Mouse (Mus musculus): ENCODE results near the gene Pdzd11. TPM values are rescaled to one million over a fixed set of nuclear protein-coding genes. Genes with fewer than 3 reads are reported as not detected.

Pdzd11 gene
- 86.0 and 93.9 TPM in 2 replicates for polyA plus RNA-seq (2015; fragmentation: Nextera tagmentation; extraction: Ambion mirVana)

DNA sequence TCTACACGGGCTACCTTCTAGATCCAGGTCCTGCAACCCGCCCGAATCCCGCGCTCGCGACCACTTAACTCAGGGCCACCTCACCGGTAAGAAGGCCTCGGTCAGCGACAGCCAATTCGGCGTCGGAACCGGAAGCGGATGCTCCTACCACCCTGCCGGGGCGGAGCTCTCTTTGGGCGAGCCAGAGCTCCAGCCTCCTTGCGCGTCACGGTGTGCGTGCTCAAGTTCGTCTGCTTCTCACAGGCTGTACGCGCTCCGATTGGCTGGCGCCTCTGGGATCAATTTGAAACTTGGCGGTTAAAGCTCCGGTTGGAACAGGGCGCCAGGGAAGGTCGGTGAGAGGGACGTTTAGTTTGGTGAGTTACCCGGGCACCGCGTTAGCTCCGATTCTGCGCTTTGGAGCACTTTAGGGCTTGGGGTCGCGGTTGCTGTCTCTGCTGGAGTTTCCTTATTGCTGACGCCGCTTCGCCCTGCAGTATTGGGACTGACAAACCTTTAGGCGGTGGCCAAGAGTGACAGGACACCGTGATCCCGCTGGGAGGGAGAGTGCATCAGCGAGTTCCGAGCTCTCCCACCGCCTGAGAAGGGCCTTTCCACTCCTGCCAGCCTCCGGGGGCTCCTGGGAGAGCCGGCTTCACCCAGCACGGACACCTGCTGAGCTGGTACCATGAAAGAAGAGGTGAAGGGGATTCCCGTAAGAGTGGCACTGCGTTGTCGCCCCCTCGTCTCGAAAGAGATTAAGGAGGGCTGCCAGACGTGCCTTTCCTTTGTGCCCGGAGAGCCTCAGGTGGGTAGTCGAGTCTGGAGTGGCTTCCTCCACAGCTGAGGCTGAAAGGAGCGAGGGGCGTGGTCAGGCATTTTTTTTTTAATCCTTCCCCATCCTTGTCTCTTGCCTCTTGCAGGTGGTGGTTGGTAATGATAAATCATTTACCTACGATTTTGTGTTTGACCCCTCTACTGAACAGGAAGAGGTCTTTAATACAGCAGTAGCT, at the start of gene Pdzd11:
TSS of gene Pdzd11 (minus strand) at position 767 of the 992 bp plus-strand sequence.
- no peaks in the 10 kb centered on the region for H3K4me1 ChIP-seq
- H3K27me3 ChIP-seq (replicated peaks): no peaks in the 10 kb centered on the region
- WGBS: 15% methylated on average over 62 of the region's 62 CpGs
- H3K36me3 ChIP-seq: no peaks in the 10 kb centered on the region
- peak within 1 kb of the TSS; percentile 77 for H3K27ac ChIP-seq
- peak within 1 kb of the TSS; percentile 80 for H3K4me2 ChIP-seq
- H3K9me3 ChIP-seq: no peaks in the 10 kb centered on the region
- peak within 1 kb of the TSS; percentile 56 for H3K4me3 ChIP-seq (replicated peaks)
- peak within 1 kb of the TSS; percentile 37; the same call in 1 of the 2 replicates for H3K9ac ChIP-seq
- ATAC-seq (ENCODE audit: insufficient read depth, low FRiP score, low read depth): peak; percentile 99

DNA sequence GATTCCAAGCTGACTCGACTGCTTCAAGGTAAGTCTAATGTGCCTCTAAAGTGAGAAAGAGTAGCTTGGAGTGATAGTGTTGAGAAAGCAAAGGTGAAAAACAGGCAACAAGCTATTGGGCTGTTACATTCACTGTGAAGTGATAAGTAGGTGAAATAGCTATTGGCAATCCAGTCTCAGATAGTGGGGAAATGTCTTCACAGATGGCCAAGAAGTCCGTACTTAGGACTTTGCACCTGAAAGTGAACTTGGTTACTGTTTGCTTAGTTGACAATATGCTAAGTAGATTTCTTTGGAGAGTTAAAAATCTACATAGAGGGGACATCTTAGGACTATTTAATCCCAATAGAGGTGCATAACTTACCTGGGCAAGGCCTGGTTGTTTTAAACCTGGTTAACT, 38.5 kb upstream of the Pdzd11 start:
- Histone ChIP-seq H3K4me3 (replicated peaks) (no peak overlapping the region), H3K4me1 (no peaks in the 10 kb centered on the region), H3K36me3 (no peaks in the 10 kb centered on the region), H3K27me3 (replicated peaks) (no peaks in the 10 kb centered on the region), H3K9me3 (no peaks in the 10 kb centered on the region), H3K4me2 (no peak overlapping the region), H3K27ac (no peak overlapping the region), H3K9ac (no peak overlapping the region)
- no peak for ATAC-seq (ENCODE audit: insufficient read depth, low FRiP score, low read depth)
- WGBS: 83% methylated on average over 2 of the region's 2 CpGs

DNA sequence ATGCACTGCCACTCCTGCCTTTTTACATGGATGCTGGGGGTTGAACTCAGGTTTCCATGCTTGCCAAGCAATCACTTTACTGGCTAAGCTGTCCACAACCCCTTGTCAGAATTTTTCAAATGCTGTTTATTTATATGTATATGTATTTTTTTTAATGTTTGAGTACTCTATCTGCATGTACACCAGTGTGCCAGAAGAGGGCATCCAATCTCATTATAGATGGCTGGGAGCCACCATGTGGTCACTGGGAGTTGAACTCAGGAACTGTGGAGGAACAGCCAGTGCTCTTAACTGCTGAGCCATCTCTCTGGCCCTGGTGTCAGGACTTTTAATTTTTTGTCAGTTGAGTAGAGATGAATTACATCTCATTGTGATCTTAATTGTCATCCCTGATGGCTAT, 26.5 kb upstream of the Pdzd11 start:
- H3K27me3 ChIP-seq (replicated peaks): no peaks in the 10 kb centered on the region
- no peak overlapping the region for H3K27ac ChIP-seq
- no peak overlapping the region for H3K4me3 ChIP-seq (replicated peaks)
- ATAC-seq (ENCODE audit: insufficient read depth, low FRiP score, low read depth): no peak
- H3K9ac ChIP-seq: no peak overlapping the region
- no peaks in the 10 kb centered on the region for H3K36me3 ChIP-seq
- no peaks in the 10 kb centered on the region for H3K9me3 ChIP-seq
- no peaks in the 10 kb centered on the region for H3K4me1 ChIP-seq
- H3K4me2 ChIP-seq: no peak overlapping the region

DNA sequence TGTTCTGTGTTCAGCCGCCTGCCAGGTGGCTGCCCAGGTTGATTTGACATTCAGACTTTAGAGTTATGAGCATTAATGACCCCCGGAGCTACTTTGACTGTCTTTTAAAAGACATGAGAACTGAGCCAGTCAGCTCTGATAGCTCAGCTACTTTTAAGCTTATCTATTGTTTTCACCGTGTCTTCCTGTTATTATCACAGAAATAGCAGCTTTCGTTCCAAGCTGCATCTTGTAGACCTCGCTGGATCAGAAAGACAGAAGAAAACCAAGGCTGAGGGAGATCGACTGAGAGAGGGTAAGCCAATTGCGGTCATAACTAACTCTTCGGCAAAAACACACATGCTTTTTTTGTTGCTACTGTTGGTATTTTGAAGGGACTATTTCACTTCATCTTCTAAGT, 12.1 kb upstream of the Pdzd11 start:
- WGBS: 92% methylated on average over 8 of the region's 8 CpGs
- Histone ChIP-seq H3K4me1 (no peaks in the 10 kb centered on the region), H3K4me2 (no peak overlapping the region), H3K9ac (no peak overlapping the region), H3K27ac (no peak overlapping the region), H3K27me3 (replicated peaks) (no peaks in the 10 kb centered on the region), H3K9me3 (no peaks in the 10 kb centered on the region), H3K4me3 (replicated peaks) (no peak overlapping the region), H3K36me3 (0 out of 2 replicates have a peak, but pooled peaks cover 3% of the 10 kb centered on the region)
- ATAC-seq (ENCODE audit: insufficient read depth, low FRiP score, low read depth): no peak

DNA sequence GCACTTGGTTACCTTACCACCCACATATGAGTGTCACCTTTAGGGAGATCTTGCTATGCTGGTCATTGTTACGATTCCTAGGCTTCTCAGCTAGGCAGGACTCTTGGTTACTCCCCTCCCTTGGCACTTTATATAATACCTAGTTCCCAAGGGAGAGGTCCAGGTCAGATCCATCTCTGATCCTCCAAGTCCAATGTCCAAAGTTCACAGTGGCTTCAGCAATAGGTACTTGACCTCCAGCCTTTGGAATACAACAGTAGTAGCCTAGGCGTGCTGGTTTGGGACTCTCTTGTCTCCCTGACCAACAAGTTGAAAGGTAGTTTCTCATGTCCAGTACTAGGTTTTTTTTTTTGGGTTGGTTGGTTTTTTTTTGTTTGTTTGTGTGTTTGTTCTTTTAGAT, 2.7 kb upstream of the Pdzd11 start:
- Histone ChIP-seq H3K4me2 (no peak overlapping the region), H3K9me3 (no peaks in the 10 kb centered on the region), H3K27me3 (replicated peaks) (no peaks in the 10 kb centered on the region), H3K4me1 (no peaks in the 10 kb centered on the region), H3K4me3 (replicated peaks) (no peak overlapping the region), H3K36me3 (no peaks in the 10 kb centered on the region), H3K9ac (no peak overlapping the region), H3K27ac (no peak overlapping the region)
- 92% methylated on average over 2 of the region's 2 CpGs for WGBS
- no peak for ATAC-seq (ENCODE audit: insufficient read depth, low FRiP score, low read depth)

DNA sequence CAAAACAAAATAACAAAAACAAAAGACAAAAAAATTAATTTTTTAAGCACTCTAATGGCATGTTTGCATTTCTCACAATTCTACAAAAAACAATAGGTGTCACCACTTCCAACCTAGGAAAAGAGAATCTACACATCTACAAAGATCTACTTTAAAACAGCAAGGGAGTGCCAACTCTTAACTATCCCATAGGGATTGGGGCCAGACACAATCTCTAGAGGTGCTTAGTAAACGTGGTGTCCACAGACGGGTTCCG, 894 bp downstream of the Pdzd11 start, which contains the start of gene Kif4:
TSS of gene Kif4 (plus strand) at position 192 of the 256 bp plus-strand sequence.
- no peak for ATAC-seq (ENCODE audit: insufficient read depth, low FRiP score, low read depth)
- no peaks in the 10 kb centered on the region for H3K4me1 ChIP-seq
- H3K4me3 ChIP-seq (replicated peaks): peak within 1 kb of the TSS; percentile 56
- no peaks in the 10 kb centered on the region for H3K9me3 ChIP-seq
- H3K4me2 ChIP-seq: peak within 1 kb of the TSS; percentile 80
- peak within 1 kb of the TSS; percentile 37; the same call in 1 of the 2 replicates for H3K9ac ChIP-seq
- H3K36me3 ChIP-seq: no peaks in the 10 kb centered on the region
- peak within 1 kb of the TSS; percentile 77 for H3K27ac ChIP-seq
- no peaks in the 10 kb centered on the region for H3K27me3 ChIP-seq (replicated peaks)
- WGBS: 14% methylated on average over 3 of the region's 3 CpGs

DNA sequence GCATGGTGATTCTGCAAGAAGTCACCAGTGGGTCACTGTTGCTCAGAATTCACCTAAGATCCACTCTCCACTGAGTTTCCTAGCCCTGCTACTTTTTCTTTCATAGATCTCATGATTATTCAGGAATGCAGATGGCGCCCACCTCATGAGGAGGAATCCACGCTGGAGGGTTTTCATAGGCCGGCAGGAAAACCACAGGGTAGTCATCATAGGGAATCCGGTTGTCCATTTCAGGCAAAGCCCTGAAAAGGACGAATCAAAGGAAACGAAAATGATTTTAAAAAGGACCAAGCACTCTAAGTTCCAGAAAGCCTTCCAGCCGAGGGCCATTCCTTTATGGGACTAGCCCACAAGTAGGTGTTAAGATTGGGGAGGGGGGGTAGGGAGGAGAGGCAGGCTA, 1.2 kb downstream of the Pdzd11 start:
- Histone ChIP-seq H3K9ac (no peak overlapping the region), H3K27ac (no peak overlapping the region), H3K9me3 (no peaks in the 10 kb centered on the region), H3K4me3 (replicated peaks) (peak overlapping the region; percentile 56), H3K4me1 (no peaks in the 10 kb centered on the region), H3K27me3 (replicated peaks) (no peaks in the 10 kb centered on the region), H3K36me3 (no peaks in the 10 kb centered on the region), H3K4me2 (peak overlapping the region; percentile 49)
- WGBS: 38% methylated on average over 7 of the region's 7 CpGs
- no peak for ATAC-seq (ENCODE audit: insufficient read depth, low FRiP score, low read depth)

DNA sequence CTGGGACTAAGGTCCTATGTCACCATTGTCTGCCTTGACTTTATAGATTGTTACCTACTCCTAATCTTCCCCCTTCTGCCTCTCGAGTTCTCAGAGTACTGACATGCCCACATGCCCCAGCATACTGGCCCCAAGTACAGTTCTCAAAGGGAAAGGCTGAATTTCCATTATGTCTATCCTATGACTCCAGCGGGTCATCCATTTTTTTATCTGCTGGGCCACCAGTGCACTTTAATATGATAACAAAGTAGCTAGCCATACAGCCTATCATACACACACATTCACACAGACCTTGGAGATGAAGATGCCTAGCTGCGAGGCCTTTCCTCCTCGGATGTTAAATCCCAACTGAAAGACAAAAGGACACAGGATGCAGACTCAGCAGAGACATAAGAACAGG, 2.1 kb downstream of the Pdzd11 start:
- H3K9me3 ChIP-seq: no peaks in the 10 kb centered on the region
- no peak overlapping the region for H3K4me3 ChIP-seq (replicated peaks)
- no peak overlapping the region for H3K9ac ChIP-seq
- no peaks in the 10 kb centered on the region for H3K27me3 ChIP-seq (replicated peaks)
- no peak overlapping the region for H3K4me2 ChIP-seq
- H3K27ac ChIP-seq: no peak overlapping the region
- no peaks in the 10 kb centered on the region for H3K36me3 ChIP-seq
- no peaks in the 10 kb centered on the region for H3K4me1 ChIP-seq
- no peak for ATAC-seq (ENCODE audit: insufficient read depth, low FRiP score, low read depth)
- 87% methylated on average over 4 of the region's 4 CpGs for WGBS

DNA sequence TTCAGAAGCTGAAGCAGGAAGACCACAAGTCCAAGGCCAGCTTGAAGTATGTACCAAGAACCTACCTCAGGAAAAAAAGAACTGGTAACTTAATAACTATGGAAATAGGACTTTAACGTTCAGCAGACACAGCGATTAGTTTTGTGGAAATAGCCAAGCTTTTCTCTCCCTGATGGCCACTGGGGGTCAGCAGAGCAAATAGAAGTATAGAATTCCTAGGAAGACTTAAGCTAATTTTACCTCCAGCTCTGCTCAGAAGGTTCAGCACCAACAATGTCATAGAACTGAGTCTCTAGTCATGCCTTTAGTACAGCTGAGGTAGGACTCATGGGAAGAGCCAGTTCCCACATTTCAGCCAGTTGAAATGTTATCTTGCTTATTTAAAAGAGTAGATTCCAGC, 5.0 kb downstream of the Pdzd11 start:
- H3K9ac ChIP-seq: no peak overlapping the region
- no peaks in the 10 kb centered on the region for H3K36me3 ChIP-seq
- H3K27me3 ChIP-seq (replicated peaks): no peaks in the 10 kb centered on the region
- no peak overlapping the region for H3K27ac ChIP-seq
- no peaks in the 10 kb centered on the region for H3K4me1 ChIP-seq
- no peak for ATAC-seq (ENCODE audit: insufficient read depth, low FRiP score, low read depth)
- H3K4me2 ChIP-seq: no peak overlapping the region
- H3K4me3 ChIP-seq (replicated peaks): no peak overlapping the region
- no peaks in the 10 kb centered on the region for H3K9me3 ChIP-seq
- WGBS: 62% methylated on average over 2 of the region's 2 CpGs

DNA sequence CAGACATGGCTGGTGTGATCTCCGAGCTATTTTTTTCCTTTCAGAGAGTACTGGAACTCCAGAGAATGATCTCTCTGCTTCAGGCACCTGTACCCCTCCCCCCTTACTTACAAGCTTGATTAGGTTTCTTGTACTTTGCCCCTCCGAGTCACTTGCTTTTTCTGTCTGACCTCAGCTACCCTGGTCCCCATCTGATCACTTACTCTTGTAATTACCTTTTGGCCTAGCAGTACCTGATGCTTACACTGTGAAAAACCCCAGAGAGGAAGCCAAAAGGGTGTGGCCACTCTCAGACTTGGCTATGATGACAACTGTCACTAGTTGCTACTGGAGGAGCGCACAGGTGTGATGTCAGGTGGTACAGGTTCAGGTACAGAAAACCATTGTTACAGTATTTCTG, 7.9 kb downstream of the Pdzd11 start:
- Histone ChIP-seq H3K27ac (no peak overlapping the region), H3K4me2 (no peak overlapping the region), H3K9ac (no peak overlapping the region), H3K36me3 (no peaks in the 10 kb centered on the region), H3K27me3 (replicated peaks) (no peaks in the 10 kb centered on the region), H3K9me3 (no peaks in the 10 kb centered on the region), H3K4me1 (no peaks in the 10 kb centered on the region), H3K4me3 (replicated peaks) (no peak overlapping the region)
- ATAC-seq (ENCODE audit: insufficient read depth, low FRiP score, low read depth): no peak
- 54% methylated on average over 3 of the region's 3 CpGs for WGBS

DNA sequence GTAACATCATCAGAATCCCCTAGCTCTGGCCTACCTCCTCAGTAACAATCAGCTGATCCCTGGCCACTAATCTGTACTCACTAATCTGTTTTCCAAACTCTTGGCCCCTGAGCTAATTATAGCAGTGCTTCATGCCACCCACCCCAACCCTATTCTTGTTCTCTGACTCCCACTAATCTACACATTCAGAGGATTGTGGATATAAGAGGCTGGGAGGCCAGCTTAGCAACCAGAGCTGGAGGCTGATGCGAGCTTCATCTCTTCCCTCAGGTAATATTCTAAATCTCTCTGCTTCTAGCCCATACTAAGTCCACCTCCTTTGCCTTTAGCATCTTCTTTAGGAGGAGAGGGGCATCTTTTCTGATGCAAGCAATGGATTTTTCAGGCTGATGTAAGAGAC, 21.1 kb downstream of the Pdzd11 start, which contains the start of gene Arr3:
TSS of gene Arr3 (plus strand) at position 184 of the 400 bp plus-strand sequence.
- no peaks in the 10 kb centered on the region for H3K4me1 ChIP-seq
- H3K27me3 ChIP-seq (replicated peaks): 0 out of 2 replicates have a peak, but pooled peaks cover 3% of the 10 kb centered on the region
- no peaks in the 10 kb centered on the region for H3K9me3 ChIP-seq
- no peaks in the 10 kb centered on the region for H3K36me3 ChIP-seq
- no peak within 1 kb of the TSS for H3K9ac ChIP-seq
- no peak for ATAC-seq (ENCODE audit: insufficient read depth, low FRiP score, low read depth)
- H3K27ac ChIP-seq: no peak within 1 kb of the TSS
- no peak within 1 kb of the TSS for H3K4me2 ChIP-seq
- H3K4me3 ChIP-seq (replicated peaks): no peak within 1 kb of the TSS
- WGBS: 69% methylated on average over 1 of the region's 1 CpGs

DNA sequence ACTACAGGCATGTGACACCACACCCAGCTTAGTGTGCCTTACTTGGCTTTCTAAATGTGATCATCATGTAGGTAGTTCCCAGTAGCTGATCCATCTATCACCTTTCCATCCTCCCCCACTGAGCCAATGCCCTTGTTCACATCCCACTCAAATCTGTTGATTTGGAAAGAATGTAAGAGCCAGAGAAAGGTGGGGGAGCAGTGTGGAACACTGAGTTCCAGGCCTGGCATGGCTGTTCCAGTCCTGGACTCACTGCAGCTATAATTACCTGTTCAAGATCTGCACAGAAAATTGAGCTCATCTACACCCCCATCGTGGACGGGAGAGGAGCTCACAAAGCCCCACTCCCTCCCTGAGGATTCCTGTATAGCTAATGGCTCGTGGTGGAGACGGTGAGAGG, 26.6 kb downstream of the Pdzd11 start:
- WGBS: 60% methylated on average over 4 of the region's 4 CpGs
- ATAC-seq (ENCODE audit: insufficient read depth, low FRiP score, low read depth): no peak
- no peak overlapping the region for H3K4me3 ChIP-seq (replicated peaks)
- H3K27ac ChIP-seq: no peak overlapping the region
- H3K4me2 ChIP-seq: no peak overlapping the region
- no peaks in the 10 kb centered on the region for H3K36me3 ChIP-seq
- H3K4me1 ChIP-seq: no peaks in the 10 kb centered on the region
- H3K9ac ChIP-seq: no peak overlapping the region
- no peaks in the 10 kb centered on the region for H3K9me3 ChIP-seq
- 0 out of 2 replicates have a peak, but pooled peaks cover 3% of the 10 kb centered on the region for H3K27me3 ChIP-seq (replicated peaks)
